Mouse (Mus musculus) adrenal gland, adult 2 months (tissue): ENCODE data around the gene Pate4. TPM values are rescaled to one million over a fixed set of nuclear protein-coding genes. Genes with fewer than 3 reads are reported as not detected.

Experiments
- polyA plus RNA-seq: library from polyadenylated mRNA; depleted of rRNA; stranded (reverse); fragments of >200 nt; gene quantifications from 2 replicates; pipeline ENCODE4 v1.2.3, GENCODE M21; 2012; rRNA removed
- total RNA-seq, 2 experiments: library from RNA; stranded (reverse); gene quantifications; 2 replicates each; pipeline ENCODE4 v1.2.3; 2021

Pate4 gene
- total and polyA plus RNA-seq, 3 experiments, result not detected

Other genes with a start within 250 kb of the Pate4 start
- 10 to 100 TPM; 11.8 to 19.4 TPM for gene Cdon, start 190.8 kb downstream of the Pate4 start, total RNA-seq
- gene Cdon, start 190.8 kb downstream of the Pate4 start, polyA plus RNA-seq, result 1.8 and 1.9 TPM in 2 replicates
- gene Gm1113, start 93.7 kb downstream of the Pate4 start, total RNA-seq, result not detected
- gene Gm1113, start 93.7 kb downstream of the Pate4 start, polyA plus RNA-seq, result not detected in 2 replicates
- gene Ddx25, start 53.4 kb downstream of the Pate4 start, total RNA-seq, result 1 to 10 TPM in 1 of 2 experiments, under 1 TPM in 1; 0.63 to 1.1 TPM
- 0.17 and 0.19 TPM in 2 replicates for gene Ddx25, start 53.4 kb downstream of the Pate4 start, polyA plus RNA-seq
- 10 to 100 TPM; 12.3 to 12.5 TPM for gene Pus3, start 53.3 kb downstream of the Pate4 start, total RNA-seq
- 0.21 and 0.33 TPM in 2 replicates for gene Pus3, start 53.3 kb downstream of the Pate4 start, polyA plus RNA-seq
- under 1 TPM in 1 of 2 experiments, not detected in 1; 0.28 TPM for gene Pate2, start 41.7 kb downstream of the Pate4 start, total RNA-seq
- 0.08 and 0.09 TPM in 2 replicates for gene Pate2, start 41.7 kb downstream of the Pate4 start, polyA plus RNA-seq
- 1 to 10 TPM; 3.6 to 3.9 TPM for gene Hyls1, start 41.5 kb downstream of the Pate4 start, total RNA-seq
- gene Hyls1, start 41.5 kb downstream of the Pate4 start, polyA plus RNA-seq, result 0.53 and 0.66 TPM in 2 replicates
- not detected for gene Pate3, start 36.3 kb upstream of the Pate4 start, total RNA-seq
- gene Pate3, start 36.3 kb upstream of the Pate4 start, polyA plus RNA-seq, result not detected in 2 replicates
- gene Pate1, start 75.4 kb upstream of the Pate4 start, total RNA-seq, result not detected
- not detected in 2 replicates for gene Pate1, start 75.4 kb upstream of the Pate4 start, polyA plus RNA-seq
- not detected for gene Gm17677, start 129.1 kb upstream of the Pate4 start, total RNA-seq
- gene Gm17677, start 129.1 kb upstream of the Pate4 start, polyA plus RNA-seq, result not detected in 2 replicates
- gene Gm17727, start 166.2 kb upstream of the Pate4 start, total RNA-seq, result not detected
- gene Gm17727, start 166.2 kb upstream of the Pate4 start, polyA plus RNA-seq, result not detected in 2 replicates
- gene Gm27235, start 178.2 kb upstream of the Pate4 start, total RNA-seq, result not detected
- gene Gm27235, start 178.2 kb upstream of the Pate4 start, polyA plus RNA-seq, result not detected in 2 replicates
- gene D730048I06Rik, start 178.2 kb upstream of the Pate4 start, total RNA-seq, result not detected
- gene D730048I06Rik, start 178.2 kb upstream of the Pate4 start, polyA plus RNA-seq, result not detected in 2 replicates
- not detected for gene 9230110F15Rik, start 232.2 kb upstream of the Pate4 start, total RNA-seq
- gene 9230110F15Rik, start 232.2 kb upstream of the Pate4 start, polyA plus RNA-seq, result not detected in 2 replicates